Mouse (Mus musculus): ENCODE results near the gene Casp7.
"Not testable (repeated sequence)": the region's sequence is repeated elsewhere in the genome, so short reads cannot be mapped to it uniquely, and the experiment has no call there.

Gene Casp7

DNA sequence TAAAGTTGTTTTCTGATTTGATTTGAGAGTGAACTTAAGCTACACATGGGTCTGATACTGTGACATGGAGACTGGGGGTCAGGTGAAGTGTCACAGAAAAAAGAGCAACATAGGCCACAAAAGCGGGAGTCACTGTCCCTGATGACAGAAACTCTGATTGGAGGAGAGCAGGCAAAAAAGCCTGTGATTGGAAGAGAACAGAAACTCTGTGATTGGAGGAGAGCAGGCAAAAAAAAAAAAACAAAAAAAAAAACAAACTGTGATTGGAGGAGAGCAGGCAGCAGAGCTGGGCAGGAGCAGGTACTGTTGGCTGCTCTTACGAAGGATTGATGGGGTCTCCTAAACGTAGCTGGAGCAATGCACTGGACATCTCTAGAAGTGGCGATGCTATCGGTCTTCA, 11.4 kb upstream of the Casp7 start:
- no peak for DNase-seq (ENCODE audit: low spot score in 2 of 2)

DNA sequence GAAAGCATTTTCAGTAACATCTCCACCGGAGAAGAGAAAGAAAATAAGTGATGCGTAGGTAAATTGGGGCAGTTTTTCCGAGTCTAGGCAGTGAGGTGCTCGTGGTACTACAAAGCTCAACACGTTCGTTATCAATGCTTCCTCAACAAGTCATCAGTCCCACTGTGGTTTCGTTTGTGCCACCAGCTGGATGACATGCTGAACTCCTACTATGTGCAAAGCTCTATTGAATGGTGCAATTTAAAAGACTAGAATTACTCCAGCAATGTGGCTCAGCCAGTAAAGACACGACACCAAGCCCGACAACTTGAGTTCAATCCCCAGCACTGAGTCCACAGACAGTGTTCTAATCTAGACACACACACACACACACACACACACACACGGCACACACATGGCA, 10.8 kb upstream of the Casp7 start:
- no peak for DNase-seq (ENCODE audit: low spot score in 2 of 2)

DNA sequence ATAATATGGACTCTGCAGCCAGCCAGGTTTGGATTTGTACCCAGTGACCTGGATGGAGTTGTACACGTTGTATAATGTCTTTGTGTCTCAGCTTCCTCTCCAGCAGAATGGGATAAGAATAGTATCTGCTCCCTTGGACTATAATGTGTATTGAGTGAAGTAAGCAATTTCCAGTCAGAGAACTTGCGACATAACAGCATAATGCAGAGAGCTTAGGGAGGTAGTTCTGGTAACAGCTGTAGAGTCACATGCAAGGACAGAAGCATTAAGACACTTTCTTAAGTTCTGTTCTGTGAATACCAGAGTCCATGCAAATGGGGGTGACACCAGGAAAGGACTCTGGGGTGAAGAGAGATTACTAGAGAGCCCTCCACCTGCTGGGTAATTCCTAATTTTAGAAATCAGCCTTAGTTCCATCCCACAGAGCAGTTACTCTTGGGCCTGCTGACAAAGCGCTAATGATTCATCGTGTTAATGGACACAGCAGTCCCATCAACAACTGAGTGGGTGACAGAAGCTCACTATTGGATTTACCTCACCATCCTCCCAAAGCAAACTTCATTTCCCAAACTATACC, 9.1 kb upstream of the Casp7 start:
- no peak for DNase-seq (ENCODE audit: low spot score in 2 of 2)

DNA sequence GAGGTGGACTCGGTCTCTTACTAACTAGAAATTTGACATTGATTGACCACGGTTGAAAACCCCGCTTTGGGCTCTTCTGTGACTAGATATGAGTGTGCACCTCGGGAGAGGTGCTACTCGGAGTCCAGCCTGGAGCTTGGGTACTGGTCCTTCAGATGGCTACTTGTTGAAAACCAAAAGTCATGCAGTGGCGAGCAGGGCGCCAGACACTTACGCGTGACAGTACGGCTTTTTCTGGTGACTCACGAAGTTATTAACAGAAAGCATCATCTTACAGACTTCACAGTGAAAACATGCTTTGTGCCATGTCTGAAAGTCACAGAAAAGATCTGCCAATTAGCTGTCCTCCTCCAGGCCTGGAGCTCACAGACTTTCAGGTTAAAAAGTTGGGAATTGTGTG, 7.8 kb upstream of the Casp7 start:
- DNase-seq (ENCODE audit: low spot score in 2 of 2): no peak

DNA sequence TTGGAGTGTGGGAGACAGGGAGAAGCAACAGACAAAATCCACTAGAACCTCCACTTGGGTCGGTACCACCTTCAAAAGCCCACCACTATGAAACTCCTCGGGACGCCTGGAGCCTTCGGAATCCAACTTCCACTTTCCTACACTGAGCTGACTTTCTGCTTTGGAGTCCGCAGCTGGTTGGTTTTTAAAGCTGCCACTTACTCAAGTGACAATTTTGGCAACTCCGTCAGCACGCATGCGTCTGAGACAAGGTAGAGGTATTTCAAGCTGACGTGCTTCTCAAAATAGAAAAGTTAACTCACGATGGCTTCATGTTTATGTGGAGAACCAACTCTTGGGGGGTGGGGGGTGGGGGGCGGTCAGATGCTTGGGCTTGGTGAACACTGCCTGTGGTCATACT, 7.0 kb upstream of the Casp7 start, which contains the start of gene Nrap:
Nrap (minus strand) TSS at position 159 of the 400 bp plus-strand sequence.
- DNase-seq (ENCODE audit: low spot score in 2 of 2): no peak

DNA sequence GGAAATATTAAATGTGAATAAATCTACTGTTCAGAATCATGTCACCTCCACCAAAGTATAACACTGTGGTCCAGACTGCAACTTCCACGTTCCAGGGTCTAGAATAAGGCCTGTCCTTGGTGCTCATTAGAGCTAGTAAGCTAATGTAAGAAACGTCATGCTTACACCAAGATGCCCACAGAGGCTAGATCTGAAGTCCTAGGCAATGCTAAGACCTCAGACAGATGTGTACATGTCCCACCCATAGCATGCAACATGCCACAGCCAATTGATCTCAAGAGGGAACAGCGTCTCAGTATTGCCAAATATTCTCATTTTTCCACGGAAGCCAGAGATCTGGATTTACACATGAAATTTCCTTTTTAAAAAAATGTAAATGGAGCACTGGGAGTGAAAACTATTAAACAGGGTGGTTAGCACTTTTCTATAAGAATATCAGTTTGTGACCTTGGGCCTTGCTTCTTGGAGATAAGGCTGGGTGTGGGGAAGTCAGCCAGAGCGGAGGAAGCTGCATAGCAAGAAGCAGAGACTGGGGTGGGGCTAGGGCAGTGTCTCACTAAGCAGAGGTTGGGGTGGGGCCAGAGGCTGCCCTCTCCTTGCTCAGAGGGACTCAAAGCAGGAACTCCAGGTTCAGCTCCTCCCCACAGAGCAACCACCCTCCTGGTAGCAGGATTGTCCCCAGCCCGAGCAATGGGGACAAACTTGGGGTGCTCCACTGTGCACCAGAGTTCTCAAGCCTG, 5.5 kb upstream of the Casp7 start:
- no peak for DNase-seq (ENCODE audit: low spot score in 2 of 2)

DNA sequence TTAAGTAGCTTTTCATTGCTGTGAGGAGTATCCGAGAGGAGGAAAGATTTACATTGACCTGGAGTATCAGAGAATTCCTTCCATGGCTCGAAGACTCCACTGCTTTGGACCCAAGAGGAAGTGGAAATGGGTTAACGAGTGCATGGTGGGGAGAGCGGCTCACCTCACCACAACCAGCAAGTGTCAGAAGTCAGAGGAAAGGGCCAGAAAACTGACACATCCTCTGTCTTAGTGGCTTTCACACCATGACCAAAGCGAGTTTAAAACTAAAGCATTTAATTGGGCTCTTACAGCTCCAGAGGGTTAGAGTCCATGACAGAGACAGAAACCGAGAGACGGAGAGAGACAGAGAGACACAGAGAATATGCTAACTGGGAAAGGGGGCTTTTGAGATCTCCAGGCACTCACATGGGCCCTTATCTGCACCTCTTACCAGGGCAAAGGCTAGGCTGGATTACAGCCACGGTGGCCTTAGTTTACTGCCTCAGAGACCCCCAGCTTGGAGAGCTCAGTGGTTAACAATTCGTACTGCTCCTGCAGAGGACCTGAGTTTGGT, 3.5 kb upstream of the Casp7 start:
- no peak for DNase-seq (ENCODE audit: low spot score in 2 of 2)

DNA sequence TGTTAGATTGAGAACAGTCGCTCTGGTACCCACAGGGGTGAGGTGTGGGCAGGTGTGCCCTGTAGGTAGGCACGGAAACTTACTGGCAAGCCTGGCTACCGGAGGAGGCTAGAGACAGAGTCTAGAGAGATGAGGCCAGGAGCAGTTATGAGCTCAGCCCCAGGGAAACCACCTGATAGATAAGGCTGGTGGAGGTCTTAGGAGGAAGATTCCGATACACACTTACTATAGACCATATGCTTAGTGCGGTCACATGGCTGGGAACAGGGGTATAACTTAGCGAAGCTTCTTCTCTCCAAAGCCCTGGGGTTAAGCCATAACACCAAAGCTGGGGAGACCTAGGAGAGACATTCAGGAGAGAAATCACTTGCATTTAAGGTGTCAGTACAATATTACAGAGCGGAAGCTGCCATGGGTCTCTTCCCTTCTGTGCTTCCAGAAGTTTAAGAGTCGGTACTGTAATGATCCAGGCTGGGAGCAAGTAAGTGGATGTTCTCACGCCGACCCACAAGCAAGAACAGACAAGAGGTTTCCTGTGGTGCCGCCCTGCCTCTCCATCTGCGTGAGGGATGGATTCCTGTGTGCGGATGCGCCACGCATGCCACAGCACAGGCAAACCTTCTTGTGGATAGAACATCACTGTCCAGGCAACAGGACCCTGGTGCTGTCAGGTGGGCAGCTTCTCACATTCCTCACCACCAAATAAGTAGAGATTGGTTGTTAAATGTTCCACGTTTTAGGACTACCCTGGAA, 1.6 kb upstream of the Casp7 start:
- DNase-seq (ENCODE audit: low spot score in 2 of 2): no peak

DNA sequence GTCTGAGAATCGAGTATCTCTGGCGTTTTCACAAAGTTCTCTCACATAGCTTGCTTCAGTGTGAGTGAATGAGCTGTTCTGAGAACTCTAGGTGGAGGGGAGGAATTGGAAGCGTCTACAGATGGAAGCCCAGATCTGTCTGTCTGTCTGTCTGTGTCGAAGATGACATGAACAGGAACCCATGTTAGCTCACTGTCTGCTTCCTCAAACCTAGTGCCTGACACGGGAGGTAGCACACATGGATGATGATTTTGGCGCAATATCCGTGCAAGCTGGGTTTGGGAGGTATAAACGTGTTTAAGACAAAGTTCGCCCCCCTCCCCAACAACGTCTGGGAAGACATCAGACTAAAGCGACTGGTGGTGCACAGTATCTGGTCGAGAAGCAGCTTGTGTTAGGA, 702 bp upstream of the Casp7 start:
- DNase-seq (ENCODE audit: low spot score in 2 of 2): no peak

DNA sequence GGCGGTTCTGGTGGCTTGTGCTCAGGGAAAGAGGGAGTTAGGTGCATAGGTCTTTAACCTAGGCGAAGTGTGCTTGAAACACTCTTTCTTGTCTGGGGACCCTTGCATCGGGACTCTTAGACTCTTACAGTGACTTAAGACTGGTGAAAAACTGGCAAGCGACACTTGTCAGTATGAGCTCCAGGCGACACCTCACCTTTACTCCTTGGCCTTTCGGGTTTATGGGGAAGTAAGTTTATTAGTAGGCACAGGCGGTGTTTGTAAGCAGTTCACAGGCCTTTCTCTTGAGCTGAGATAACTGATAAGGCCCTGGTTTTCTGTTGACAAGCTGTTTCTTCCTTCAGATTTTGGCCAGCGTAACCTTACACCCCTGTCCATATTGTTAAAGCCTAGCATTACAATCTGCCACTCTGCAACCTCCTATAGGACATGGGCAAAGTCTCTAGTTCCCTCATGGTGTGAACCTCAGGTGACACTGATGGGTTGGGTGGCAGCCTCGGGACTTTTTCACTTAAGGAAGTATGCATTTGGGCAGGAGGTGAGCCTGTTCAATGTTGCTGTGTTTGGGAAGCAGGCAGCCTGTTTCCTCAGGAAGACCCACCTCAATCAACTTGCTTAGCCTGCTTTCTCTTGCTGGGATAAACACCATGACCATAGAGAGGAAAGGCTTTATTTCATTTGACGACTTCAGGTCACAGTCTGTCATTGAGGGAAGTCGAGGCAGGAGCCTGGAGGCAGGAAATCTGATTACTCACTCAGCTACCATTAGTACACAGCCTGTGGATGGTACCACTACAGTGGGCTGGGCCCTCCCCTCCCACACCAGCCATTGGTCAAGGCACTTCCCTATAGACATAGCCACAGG, 966 bp downstream of the Casp7 start:
- no peak for DNase-seq (ENCODE audit: low spot score in 2 of 2)

DNA sequence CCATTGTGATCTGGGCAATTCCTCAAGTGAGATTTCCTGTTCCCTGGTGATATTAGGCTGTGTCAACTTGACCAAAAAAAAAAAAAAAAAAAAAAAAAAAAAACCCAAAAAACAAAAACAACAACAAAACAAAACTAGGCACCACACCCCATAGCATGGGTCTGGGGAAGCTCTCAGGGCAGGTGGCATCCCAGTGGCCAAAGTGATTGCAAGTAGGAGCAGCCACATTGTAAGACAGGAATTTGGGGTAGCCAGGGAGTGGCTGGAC, 1.5 kb downstream of the Casp7 start:
- DNase-seq (ENCODE audit: low spot score in 2 of 2): no peak

DNA sequence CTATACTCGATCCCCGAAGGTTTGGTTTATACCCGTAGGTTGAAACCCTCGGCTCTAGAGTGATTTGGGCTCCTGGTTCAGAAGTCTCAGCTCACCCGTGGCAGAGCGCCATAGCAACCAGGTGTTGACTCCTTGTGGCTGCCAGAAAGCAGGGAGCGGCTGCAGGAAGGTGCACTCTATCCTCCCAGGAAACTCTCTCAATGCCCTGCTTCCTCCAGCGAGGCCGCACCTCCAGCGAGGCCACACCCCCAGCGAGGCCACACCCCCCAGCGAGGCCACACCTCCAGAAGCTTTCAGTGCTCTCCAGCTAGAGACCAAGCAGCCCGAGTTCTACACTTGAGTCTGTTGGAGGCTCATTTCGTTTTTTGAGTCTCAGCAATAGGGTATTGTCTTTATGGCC, 3.3 kb downstream of the Casp7 start:
- no peak for DNase-seq (ENCODE audit: low spot score in 2 of 2)

DNA sequence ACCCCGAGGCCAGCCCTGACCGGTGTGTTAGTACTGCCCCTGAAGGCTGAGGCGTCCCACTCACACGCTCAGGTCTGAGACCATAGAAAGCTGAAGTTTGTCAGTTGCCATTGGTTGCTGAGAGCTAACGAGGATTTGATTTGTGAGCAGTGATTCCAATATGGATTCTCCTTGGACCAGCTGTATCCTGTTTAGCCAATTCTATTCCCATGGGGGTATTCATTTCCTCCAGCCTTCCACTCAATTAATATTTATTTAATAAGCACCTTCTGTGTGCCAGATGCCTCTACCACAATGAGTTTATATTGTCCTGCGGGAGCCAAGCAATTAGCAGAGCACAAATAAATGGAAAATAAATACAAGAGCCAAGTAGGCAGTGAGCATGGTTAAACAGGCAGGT, 4.9 kb downstream of the Casp7 start:
- no peak for DNase-seq (ENCODE audit: low spot score in 2 of 2)

DNA sequence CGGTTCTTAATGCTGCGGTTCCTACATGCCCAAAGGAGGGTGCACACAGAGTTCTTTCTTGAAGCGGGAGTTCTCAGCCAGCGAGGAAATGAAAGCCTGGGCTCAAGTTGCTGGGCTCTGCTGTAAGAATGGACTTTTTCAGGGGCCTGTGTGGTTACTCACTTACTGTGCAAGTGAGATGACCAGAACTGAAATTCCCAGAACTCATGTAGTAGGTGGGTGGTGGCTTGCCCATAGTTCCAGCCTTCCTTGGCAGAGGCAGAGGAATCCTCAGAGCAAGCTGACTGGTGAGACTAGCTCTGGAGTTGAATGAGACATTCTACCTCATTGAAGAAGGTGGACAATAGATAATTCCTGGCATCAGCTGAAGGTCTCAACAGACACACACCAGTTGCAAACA, 8.9 kb downstream of the Casp7 start:
- DNase-seq (ENCODE audit: low spot score in 2 of 2): no peak

DNA sequence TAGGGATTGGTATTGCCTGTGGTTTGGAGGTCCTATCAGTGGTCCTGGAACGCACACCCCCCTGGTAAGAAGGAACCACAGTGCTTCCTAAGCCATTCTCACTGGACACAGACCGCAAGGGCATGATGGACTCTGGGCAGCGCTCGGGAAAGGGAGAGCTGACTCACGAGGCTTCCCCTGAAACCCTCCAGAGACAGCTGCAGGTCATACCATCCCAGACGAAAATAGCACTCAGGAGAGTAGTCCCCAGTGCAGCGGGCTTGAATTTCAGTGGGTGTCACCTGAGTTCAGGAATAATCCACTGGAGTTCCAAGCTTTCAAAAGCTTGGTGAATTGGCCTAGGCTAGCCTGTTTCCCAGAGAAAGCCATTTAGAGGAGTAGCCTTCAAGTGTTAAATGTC, 9.7 kb downstream of the Casp7 start:
- no peak for DNase-seq (ENCODE audit: low spot score in 2 of 2)

DNA sequence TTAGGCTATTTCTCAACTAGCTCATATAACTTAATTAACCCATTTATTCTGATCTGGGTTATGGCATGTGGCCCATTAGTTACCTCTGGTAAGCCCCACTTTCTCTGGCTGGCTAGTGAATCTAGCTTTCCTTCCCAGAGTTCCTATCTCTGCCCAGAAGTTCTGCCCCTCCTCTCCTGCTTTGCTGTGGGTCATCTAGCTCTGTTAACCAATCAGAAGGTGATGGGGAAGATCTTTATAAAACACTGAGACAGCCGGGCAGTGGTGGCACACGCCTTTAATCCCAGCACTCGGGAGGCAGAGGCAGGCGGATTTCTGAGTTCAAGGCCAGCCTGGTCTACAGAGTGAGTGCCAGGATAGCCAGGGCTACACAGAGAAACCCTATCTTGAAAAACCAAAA, 13.0 kb downstream of the Casp7 start:
- not testable (repeated sequence) for DNase-seq (ENCODE audit: low spot score in 2 of 2)

DNA sequence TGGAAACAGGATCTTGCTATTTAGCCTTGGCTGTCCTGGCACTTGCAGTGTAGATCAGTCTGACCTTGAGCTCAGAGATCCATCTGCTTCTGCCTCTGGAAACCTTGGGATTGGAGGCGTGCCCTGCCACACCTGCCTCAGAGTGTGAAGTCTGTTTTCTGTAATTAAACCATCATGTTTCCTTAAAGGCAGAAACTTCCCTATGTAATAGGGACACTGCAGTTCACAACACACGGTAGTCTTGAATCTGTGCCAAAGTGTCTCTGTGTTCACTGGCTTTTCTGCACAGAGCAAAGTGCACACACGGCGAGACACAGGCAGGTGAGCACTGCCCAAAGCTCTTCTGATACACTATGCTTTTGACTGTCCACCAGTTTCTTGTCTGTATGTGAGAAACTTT, 21.5 kb downstream of the Casp7 start:
- no peak for DNase-seq (ENCODE audit: low spot score in 2 of 2)

DNA sequence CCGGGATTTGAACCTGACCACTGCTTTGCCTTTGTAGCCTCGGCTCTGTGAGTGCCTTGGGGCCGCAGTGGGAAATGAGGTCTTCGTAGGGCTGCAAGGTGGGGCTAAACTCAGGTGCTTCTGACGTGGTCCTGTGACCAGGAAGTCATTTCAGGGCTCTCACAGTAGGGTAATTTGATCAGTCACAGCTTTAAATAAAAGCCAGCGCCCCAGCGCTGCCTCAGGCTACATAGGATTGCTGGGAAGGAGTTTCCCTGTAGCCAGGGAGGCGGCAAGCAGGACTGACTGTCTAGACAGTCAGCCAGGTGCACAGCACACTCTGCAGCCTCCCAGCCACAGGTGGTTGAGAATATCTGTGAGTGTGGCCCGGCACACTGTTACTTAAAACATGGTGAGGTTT, 22.5 kb downstream of the Casp7 start:
- no peak for DNase-seq (ENCODE audit: low spot score in 2 of 2)

DNA sequence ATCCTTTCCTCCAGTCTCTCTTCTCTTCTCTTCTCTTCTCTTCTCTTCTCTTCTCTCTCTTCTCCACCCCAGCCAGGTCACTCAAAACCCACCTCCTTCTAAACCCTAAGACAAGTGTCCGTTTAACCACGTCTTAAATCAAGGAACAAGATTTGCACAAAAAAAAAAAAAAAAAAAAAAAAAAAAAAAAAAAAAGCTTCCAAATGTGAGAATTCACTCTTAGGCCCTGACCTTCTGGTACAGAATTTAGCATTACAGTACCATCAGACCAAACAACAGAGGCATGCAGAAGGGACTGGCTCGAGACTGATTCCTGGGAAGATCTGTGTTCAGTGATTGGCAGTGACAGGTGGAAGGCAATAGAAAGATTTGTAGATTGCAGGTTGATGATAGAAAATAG, 23.4 kb downstream of the Casp7 start:
- DNase-seq (ENCODE audit: low spot score in 2 of 2): no peak

DNA sequence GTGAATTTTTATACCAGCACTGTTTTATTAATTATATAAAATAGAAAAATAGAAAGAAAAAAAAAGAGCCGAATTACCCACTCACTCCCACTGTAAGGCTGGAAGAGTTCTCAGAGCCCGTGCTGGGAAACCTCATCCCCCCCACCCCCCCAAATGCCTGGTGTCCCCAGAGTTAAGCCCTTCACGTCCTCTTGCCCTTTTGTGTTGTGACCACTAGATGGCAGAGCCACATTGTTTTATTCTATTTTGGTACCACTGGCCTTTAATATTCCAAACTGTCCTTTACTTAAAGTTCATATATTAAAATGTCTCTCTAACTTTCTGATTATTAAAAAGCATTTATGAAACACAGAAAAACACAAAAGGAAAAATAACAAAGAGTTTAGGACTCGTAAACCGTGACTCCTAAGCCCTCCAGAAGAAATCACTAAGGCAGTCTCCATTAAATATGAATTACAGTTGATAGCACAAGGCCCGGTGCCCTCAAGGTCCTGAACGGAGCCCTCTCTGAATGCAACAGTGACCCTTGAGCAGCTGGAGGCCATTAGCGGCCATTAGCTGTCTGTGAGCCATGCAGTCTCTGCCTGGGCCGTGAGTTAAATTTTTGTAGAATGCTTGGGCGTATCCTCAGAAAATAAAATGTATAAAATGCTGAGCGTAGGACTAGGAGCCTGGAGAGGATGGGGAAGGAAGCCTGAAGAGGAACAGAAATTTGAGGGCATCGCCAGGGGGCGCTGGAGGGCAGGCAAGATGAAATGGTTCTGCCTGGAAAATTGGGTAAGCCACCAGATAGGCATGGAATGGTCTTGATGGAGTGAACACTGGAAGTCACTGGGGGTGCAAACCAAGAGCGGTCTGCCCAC, 25.8 kb downstream of the Casp7 start:
- peak; percentile 95 to 97 for DNase-seq (ENCODE audit: low spot score in 2 of 2)

DNA sequence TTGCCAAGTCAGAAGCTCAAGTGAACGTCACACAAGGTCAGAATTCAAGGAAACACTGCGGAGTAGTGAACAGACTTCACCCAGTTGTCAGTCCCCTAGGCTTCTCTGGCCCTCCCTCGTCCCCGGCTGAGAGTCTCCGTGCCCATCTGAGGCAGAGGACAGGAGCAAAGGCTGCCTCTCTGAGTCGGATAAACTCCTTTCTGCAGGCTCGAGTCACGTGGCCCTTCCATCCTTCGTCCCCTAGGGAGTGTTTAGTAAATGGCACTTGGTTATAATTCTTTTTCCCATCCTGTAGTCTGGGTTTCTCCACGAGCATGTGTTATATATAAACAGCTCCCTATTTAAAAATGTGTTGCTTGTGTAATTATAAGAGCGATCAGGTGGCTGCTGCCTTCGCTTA, 26.4 kb downstream of the Casp7 start:
- DNase-seq (ENCODE audit: low spot score in 2 of 2): no peak
